8 mouse cellular contexts compared by ENCODE assay signal in the genomic region with DNA sequence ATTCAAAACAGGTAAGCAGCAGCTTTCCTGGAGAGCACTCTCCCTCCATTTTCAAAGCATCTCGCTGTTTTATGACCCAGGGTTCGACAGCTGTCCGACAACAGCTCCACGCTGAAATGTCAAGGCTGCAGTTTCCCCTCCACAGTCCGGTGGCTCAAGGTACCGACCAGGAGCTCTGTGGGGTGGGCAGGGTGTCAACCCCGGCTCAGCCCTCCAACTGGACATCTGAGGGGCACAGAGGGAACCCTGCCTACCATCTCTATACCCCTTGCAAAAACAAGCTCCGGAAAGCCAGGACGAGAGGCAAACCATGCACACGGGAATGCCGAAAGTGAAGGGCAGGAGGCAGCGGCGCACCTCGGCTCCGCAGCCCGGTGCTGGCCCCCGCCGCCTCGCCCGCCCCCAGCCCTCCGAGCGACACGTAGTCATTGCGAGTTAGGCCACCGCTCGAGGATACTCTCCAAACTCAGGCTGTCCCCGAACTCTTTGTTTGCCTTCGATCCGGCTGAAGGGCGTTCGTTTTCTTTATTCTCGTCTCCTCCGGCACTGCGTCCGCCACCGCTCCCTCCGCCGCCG. TPM values are rescaled to one million over a fixed set of nuclear protein-coding genes. Genes with fewer than 3 reads are reported as not detected.
A peak's percentile ranks its signal among the peaks of the same experiment; 100 is the strongest.
DNase-seq lines count a peak whose midpoint lies in the region; ATAC-seq and TF ChIP-seq lines count a peak whose summit lies in the region.

No protein-coding gene starts in this region.

- peaks cover 51% of the 10 kb centered on the region for H3K79me2 ChIP-seq in macrophage (ENCODE audit: inconsistent target)

- peaks cover 26% of the 10 kb centered on the region for H3K4me1 ChIP-seq in heart, embryonic 13.5 days
- peaks cover 45% of the 10 kb centered on the region for H3K4me1 ChIP-seq in G1E (ENCODE audit: insufficient read depth, low read depth, low read length)
- peaks cover 12% of the 10 kb centered on the region; the same call in 1 of the 2 replicates for H3K4me1 ChIP-seq in forebrain, postnatal 0 days (ENCODE audit: insufficient read depth)

- no peak for TF ChIP-seq CTCF in G1E (IDR thresholded peaks at IDR 0.05; ENCODE audit: low read depth, low read length)
- no peak for TF ChIP-seq CTCF in forebrain, postnatal 0 days (IDR thresholded peaks at IDR 0.05; ENCODE audit: low read depth)

- H3K4me2 ChIP-seq in heart, embryonic 13.5 days, result peak overlapping the region; percentile 81
- H3K4me2 ChIP-seq in forebrain, postnatal 0 days (ENCODE audit: low read depth), result peak overlapping the region; percentile 86

- WGBS in heart, embryonic 13.5 days, result under 1% methylated on average over 39 of the region's 39 CpGs
- 1% methylated on average over 39 of the region's 39 CpGs for WGBS in forebrain, postnatal 0 days
- WGBS in macrophage (ENCODE audit: missing documents), result under 1% methylated on average over 31 of the region's 39 CpGs

- no peak for DNase-seq in heart, adult 8-10 months (ENCODE audit: low spot score)
- no peak for DNase-seq in G1E (ENCODE audit: low spot score)
- DNase-seq in forebrain, postnatal 0 days, result no peak
- DNase-seq in ovary, postnatal 14 days (ENCODE audit: low spot score), result no peak
- DNase-seq in adrenal gland, adult 2 months, result no peak

- H3K27me3 ChIP-seq in heart, embryonic 13.5 days (replicated peaks), result 0 out of 2 replicates have a peak, but pooled peaks cover 4% of the 10 kb centered on the region
- H3K27me3 ChIP-seq in G1E (ENCODE audit: insufficient read depth, low read length), result no peaks in the 10 kb centered on the region
- no peaks in the 10 kb centered on the region for H3K27me3 ChIP-seq in forebrain, postnatal 0 days (ENCODE audit: insufficient read depth, low read length)

- H3K9ac ChIP-seq in heart, embryonic 13.5 days, result peak overlapping the region; percentile 99
- H3K9ac ChIP-seq in forebrain, postnatal 0 days, result peak overlapping the region; percentile 67

- peak; percentile 4; the same call in 1 of the 2 replicates for ATAC-seq in heart, embryonic 13.5 days (ENCODE audit: extremely low read depth, insufficient number of reproducible peaks, low FRiP score, low TSS enrichment)
- no peak for ATAC-seq in G1E (ENCODE audit: extremely low read depth, insufficient number of reproducible peaks, low FRiP score, poor library complexity, severe bottlenecking)
- ATAC-seq in forebrain, postnatal 0 days, result peak; percentile 57
- no peak for ATAC-seq in CD4-positive, CD25-positive, alpha-beta regulatory T cell, adult 4 months

- peak overlapping the region; percentile 82 for H3K27ac ChIP-seq in heart, embryonic 13.5 days (replicated peaks)
- H3K27ac ChIP-seq in forebrain, postnatal 0 days (ENCODE audit: low read depth, low read length), result peak overlapping the region; percentile 77
- H3K27ac ChIP-seq in macrophage, result peak overlapping the region; percentile 66; the same call in 1 of the 2 replicates

- peaks cover 40% of the 10 kb centered on the region for H3K36me3 ChIP-seq in heart, embryonic 13.5 days
- H3K36me3 ChIP-seq in G1E (replicated peaks), result peaks cover 49% of the 10 kb centered on the region
- H3K36me3 ChIP-seq in forebrain, postnatal 0 days (ENCODE audit: insufficient read depth), result peaks cover 22% of the 10 kb centered on the region
- peaks cover 25% of the 10 kb centered on the region for H3K36me3 ChIP-seq in macrophage (ENCODE audit: inconsistent target)

- H3K9me3 ChIP-seq in heart, embryonic 13.5 days, result no peaks in the 10 kb centered on the region
- H3K9me3 ChIP-seq in G1E (replicated peaks), result no peaks in the 10 kb centered on the region
- no peaks in the 10 kb centered on the region for H3K9me3 ChIP-seq in forebrain, postnatal 0 days (ENCODE audit: low read length)

- peak overlapping the region; percentile 98 for H3K4me3 ChIP-seq in heart, embryonic 13.5 days
- H3K4me3 ChIP-seq in G1E (ENCODE audit: low read depth, low read length) (peak overlapping the region; percentile 97), macrophage (ENCODE audit: inconsistent target) (peak overlapping the region; percentile 91)
- peak overlapping the region; percentile 66 for H3K4me3 ChIP-seq in forebrain, postnatal 0 days (ENCODE audit: low read depth, low read length)

RNA-seq across cellular contexts. Expression of a gene that starts 0.5 kb away (rescaled TPM):
- 63.6 and 64.6 TPM in 2 replicates for polyA plus RNA-seq in heart, embryonic 13.5 days (2015; fragmentation: Nextera tagmentation; extraction: Ambion mirVana)
- total RNA-seq in heart, adult 8-10 months (2022), result 10 to 100 TPM; 61.3 to 72.1 (median 66.2) TPM
- total RNA-seq in G1E (2014; fragmentation: Nextera tagmentation), result 78.0 and 79.1 TPM in 2 replicates
- 25.2 and 35.1 TPM in 2 replicates for total RNA-seq in G1E (2017)
- polyA plus RNA-seq in G1E (2012), result 49.3 and 52.1 TPM in 2 replicates
- 18.5 and 24.5 TPM in 2 replicates for total RNA-seq in forebrain, postnatal 0 days (2014; rRNA removed)
- 42.4 and 51.3 TPM in 2 replicates for polyA plus RNA-seq in forebrain, postnatal 0 days (2015; fragmentation: Nextera tagmentation; extraction: Ambion mirVana)
- total RNA-seq in macrophage (2018; cell fraction: chromatin; rRNA removed), result 10 to 100 TPM; 20.1 to 57.5 (median 33.2) TPM
- 10 to 100 TPM; 39.0 to 59.2 (median 47.4) TPM for total RNA-seq in macrophage (2018; cell fraction: cytosol; rRNA removed)
- 10 to 100 TPM; 20.1 to 37.8 (median 27.5) TPM for total RNA-seq in macrophage (2018; cell fraction: nucleus; rRNA removed)
- 50.2 to 71.9 TPM (median 56.6 TPM) in 3 replicates for polyA plus RNA-seq in macrophage (2018)
- polyA plus RNA-seq in CD4-positive, CD25-positive, alpha-beta regulatory T cell, adult 4 months (2017; shearing (Covaris generic)), result 10 to 100 TPM; 39.5 to 53.9 TPM
- 10 to 100 TPM; 70.0 to 77.0 TPM for total RNA-seq in adrenal gland, adult 2 months (2021)
- polyA plus RNA-seq in adrenal gland, adult 2 months (2012; rRNA removed), result 21.4 and 27.6 TPM in 2 replicates

RNA-seq across cellular contexts. Expression of a gene that starts 7.2 kb away (rescaled TPM):
- not detected in 2 replicates for polyA plus RNA-seq in heart, embryonic 13.5 days (2015; fragmentation: Nextera tagmentation; extraction: Ambion mirVana)
- not detected for total RNA-seq in heart, adult 8-10 months (2022)
- total RNA-seq in G1E (2014; fragmentation: Nextera tagmentation), result not detected in 2 replicates
- 0.23 and 0.38 TPM in 2 replicates for total RNA-seq in G1E (2017)
- polyA plus RNA-seq in G1E (2012), result not detected in 2 replicates
- not detected in 2 replicates for total RNA-seq in forebrain, postnatal 0 days (2014; rRNA removed)
- polyA plus RNA-seq in forebrain, postnatal 0 days (2015; fragmentation: Nextera tagmentation; extraction: Ambion mirVana), result 0.20 and 0.36 TPM in 2 replicates
- not detected for total RNA-seq in macrophage (2018; cell fraction: chromatin; rRNA removed)
- total RNA-seq in macrophage (2018; cell fraction: cytosol; rRNA removed), result not detected
- under 1 TPM in 1 of 26 experiments, not detected in 25; 0.30 TPM for total RNA-seq in macrophage (2018; cell fraction: nucleus; rRNA removed)
- polyA plus RNA-seq in macrophage (2018), result not detected in 3 replicates
- polyA plus RNA-seq in CD4-positive, CD25-positive, alpha-beta regulatory T cell, adult 4 months (2017; shearing (Covaris generic)), result not detected
- total RNA-seq in adrenal gland, adult 2 months (2021), result under 1 TPM in 1 of 2 experiments, not detected in 1; 0.24 TPM
- 0.90 and 1.1 TPM in 2 replicates for polyA plus RNA-seq in adrenal gland, adult 2 months (2012; rRNA removed)

RNA-seq across cellular contexts. Expression of a gene that starts 33.5 kb away (rescaled TPM):
- polyA plus RNA-seq in heart, embryonic 13.5 days (2015; fragmentation: Nextera tagmentation; extraction: Ambion mirVana), result 45.0 and 46.0 TPM in 2 replicates
- total RNA-seq in heart, adult 8-10 months (2022), result 10 to 100 TPM; 49.0 to 65.8 (median 54.2) TPM
- total RNA-seq in G1E (2014; fragmentation: Nextera tagmentation) (30.9 and 39.5 TPM in 2 replicates), G1E (2017) (18.6 and 32.1 TPM in 2 replicates)
- polyA plus RNA-seq in G1E (2012) (13.1 and 13.6 TPM in 2 replicates), macrophage (2018) (22.2 to 30.5 TPM (median 26.9 TPM) in 3 replicates)
- total RNA-seq in forebrain, postnatal 0 days (2014; rRNA removed), result 91.9 and 103 TPM in 2 replicates
- polyA plus RNA-seq in forebrain, postnatal 0 days (2015; fragmentation: Nextera tagmentation; extraction: Ambion mirVana), result 133 and 144 TPM in 2 replicates
- 10 to 100 TPM; 12.6 to 70.2 (median 44.8) TPM for total RNA-seq in macrophage (2018; cell fraction: chromatin; rRNA removed)
- 10 to 100 TPM; 20.7 to 33.3 (median 25.8) TPM for total RNA-seq in macrophage (2018; cell fraction: cytosol; rRNA removed)
- total RNA-seq in macrophage (2018; cell fraction: nucleus; rRNA removed), result 10 to 100 TPM; 12.9 to 50.3 (median 24.9) TPM
- polyA plus RNA-seq in CD4-positive, CD25-positive, alpha-beta regulatory T cell, adult 4 months (2017; shearing (Covaris generic)), result 100 to 1,000 TPM in 1 of 2 experiments, 10 to 100 TPM in 1; 98.4 to 123 TPM
- 10 to 100 TPM; 64.9 to 67.6 TPM for total RNA-seq in adrenal gland, adult 2 months (2021)
- polyA plus RNA-seq in adrenal gland, adult 2 months (2012; rRNA removed), result 21.8 and 26.7 TPM in 2 replicates

RNA-seq across cellular contexts. Expression of a gene that starts 35.7 kb away (rescaled TPM):
- 0.42 and 0.48 TPM in 2 replicates for polyA plus RNA-seq in heart, embryonic 13.5 days (2015; fragmentation: Nextera tagmentation; extraction: Ambion mirVana)
- under 1 TPM; 0.49 to 0.94 (median 0.56) TPM for total RNA-seq in heart, adult 8-10 months (2022)
- total RNA-seq in G1E (2014; fragmentation: Nextera tagmentation) (not detected in 2 replicates), G1E (2017) (0.05 TPM in 1 of 2 replicates, not detected in the other)
- polyA plus RNA-seq in G1E (2012) (0.01 TPM in 2 replicates), macrophage (2018) (not detected in 3 replicates)
- total RNA-seq in forebrain, postnatal 0 days (2014; rRNA removed), result 1.5 and 2.3 TPM in 2 replicates
- polyA plus RNA-seq in forebrain, postnatal 0 days (2015; fragmentation: Nextera tagmentation; extraction: Ambion mirVana), result 0.49 and 1.1 TPM in 2 replicates
- total RNA-seq in macrophage (2018; cell fraction: chromatin; rRNA removed), result under 1 TPM in 8 of 26 experiments, not detected in 18; 0.12 to 0.41 (median 0.21) TPM
- under 1 TPM in 3 of 26 experiments, not detected in 23; 0.03 to 0.04 (median 0.04) TPM for total RNA-seq in macrophage (2018; cell fraction: cytosol; rRNA removed)
- under 1 TPM in 5 of 26 experiments, not detected in 21; 0.06 to 0.19 (median 0.10) TPM for total RNA-seq in macrophage (2018; cell fraction: nucleus; rRNA removed)
- polyA plus RNA-seq in CD4-positive, CD25-positive, alpha-beta regulatory T cell, adult 4 months (2017; shearing (Covaris generic)), result not detected
- 1 to 10 TPM in 1 of 2 experiments, under 1 TPM in 1; 0.43 to 1.8 TPM for total RNA-seq in adrenal gland, adult 2 months (2021)
- polyA plus RNA-seq in adrenal gland, adult 2 months (2012; rRNA removed), result 0.49 and 0.57 TPM in 2 replicates

Comparison
In these comparisons a context has a peak if more than half of its experiments do, and no peak if none do; other contexts are left out.
1. ATAC-seq: peak in heart, embryonic 13.5 days (single experiment) and forebrain, postnatal 0 days (single experiment); none in G1E (single experiment) and CD4-positive, CD25-positive, alpha-beta regulatory T cell, adult 4 months (single experiment).
2. Peak in every context shown above with its lines, with median percentiles within 50 percentile points of each other: H3K27ac ChIP-seq and H3K4me3 ChIP-seq.